Mouse (Mus musculus) liver, embryonic 11.5 days (tissue): Measurements from ENCODE around the gene Hist1h1d. TPM values are rescaled to one million over a fixed set of nuclear protein-coding genes. Genes with fewer than 3 reads are reported as not detected.

Source experiments
- microRNA-seq: library from miRNA; unstranded; fragments of <30 nt; microRNA quantifications from one replicate; pipeline ENCODE4, GENCODE M21; 2017; ENCODE audit warnings: borderline number of aligned reads
- polyA plus RNA-seq: library from polyadenylated mRNA; unstranded; fragments of >200 nt; fragmentation: Nextera tagmentation; extraction: Ambion mirVana; gene quantifications from 2 replicates; pipeline ENCODE4 v1.2.1, GENCODE M21; 2014

The Hist1h1d gene
- polyA plus RNA-seq, 1 experiment from 2014 or later = 0.82 TPM

Small RNA genes within 50 kb of the gene (microRNA-seq; reads per million reads assigned to microRNA genes)
- 4.2 reads per million, percentile 9 among the genes with 10 or more reads in this experiment for gene Gm44297
- gene Gm44359 = 1.1 reads per million
- gene Gm44394 = 1.8 reads per million
- gene n-TStga1 = 12.0 reads per million, percentile 24 among the genes with 10 or more reads in this experiment

Other genes with a start within 250 kb of the Hist1h1d start
- gene Zfp322a, start 184.1 kb upstream of the Hist1h1d start, polyA plus RNA-seq = 36.4 and 37.0 TPM in 2 replicates
- 13.1 and 13.4 TPM in 2 replicates for gene Abt1, start 129.4 kb upstream of the Hist1h1d start, polyA plus RNA-seq
- gene Btn1a1, start 87.4 kb upstream of the Hist1h1d start, polyA plus RNA-seq = 1.8 and 2.2 TPM in 2 replicates
- gene Btn2a2, start 64.4 kb upstream of the Hist1h1d start, polyA plus RNA-seq = 0.08 and 0.32 TPM in 2 replicates
- gene Hist1h4h, start 22.2 kb upstream of the Hist1h1d start, polyA plus RNA-seq = 3.3 and 4.3 TPM in 2 replicates
- gene Hist1h2af, start 19.4 kb upstream of the Hist1h1d start, polyA plus RNA-seq = 1.1 and 5.1 TPM in 2 replicates
- gene Hist1h3g, start 17.8 kb upstream of the Hist1h1d start, polyA plus RNA-seq = 5.2 TPM in 2 replicates
- 1.6 and 1.7 TPM in 2 replicates for gene Hist1h2bh, start 9.9 kb upstream of the Hist1h1d start, polyA plus RNA-seq
- gene Hist1h3f, start 9.2 kb upstream of the Hist1h1d start, polyA plus RNA-seq = 0.42 and 0.62 TPM in 2 replicates
- 0.66 and 1.4 TPM in 2 replicates for gene Hist1h4f, start 1.6 kb upstream of the Hist1h1d start, polyA plus RNA-seq
- gene Hist1h3e, start 9.1 kb downstream of the Hist1h1d start, polyA plus RNA-seq = 3.5 and 5.6 TPM in 2 replicates
- 61.3 and 62.9 TPM in 2 replicates for gene Hist1h2ae, start 18.0 kb downstream of the Hist1h1d start, polyA plus RNA-seq
- gene Hist1h2bg, start 18.1 kb downstream of the Hist1h1d start, polyA plus RNA-seq = 5.7 and 6.3 TPM in 2 replicates
- 1.8 TPM in 2 replicates for gene Hist1h2bf, start 20.9 kb downstream of the Hist1h1d start, polyA plus RNA-seq
- gene Hist1h2ad, start 21.1 kb downstream of the Hist1h1d start, polyA plus RNA-seq = 0.84 and 0.92 TPM in 2 replicates
- 7.7 and 8.5 TPM in 2 replicates for gene Hist1h3d, start 22.5 kb downstream of the Hist1h1d start, polyA plus RNA-seq
- 92.8 and 99.3 TPM in 2 replicates for gene Hist1h4d, start 28.3 kb downstream of the Hist1h1d start, polyA plus RNA-seq
- 4.4 TPM in 2 replicates for gene Hist1h2be, start 67.9 kb downstream of the Hist1h1d start, polyA plus RNA-seq
- gene Hist1h1e, start 69.3 kb downstream of the Hist1h1d start, polyA plus RNA-seq = 17.5 and 21.2 TPM in 2 replicates
- 0.79 and 1.5 TPM in 2 replicates for gene Hist1h2ac, start 130.7 kb downstream of the Hist1h1d start, polyA plus RNA-seq
- 31.9 and 35.7 TPM in 2 replicates for gene Hist1h2bc, start 130.9 kb downstream of the Hist1h1d start, polyA plus RNA-seq
- not detected in 2 replicates for gene Hist1h1t, start 142.6 kb downstream of the Hist1h1d start, polyA plus RNA-seq
- gene Hist1h4c, start 145.2 kb downstream of the Hist1h1d start, polyA plus RNA-seq = 5.1 and 5.2 TPM in 2 replicates
- 6.1 and 7.2 TPM in 2 replicates for gene Hfe, start 157.6 kb downstream of the Hist1h1d start, polyA plus RNA-seq
- gene Hist1h1c, start 185.5 kb downstream of the Hist1h1d start, polyA plus RNA-seq = 24.2 and 25.8 TPM in 2 replicates
- gene Hist1h3c, start 192.3 kb downstream of the Hist1h1d start, polyA plus RNA-seq = 6.1 and 6.7 TPM in 2 replicates
- gene Hist1h2bb, start 193.5 kb downstream of the Hist1h1d start, polyA plus RNA-seq = 3.1 and 4.6 TPM in 2 replicates
- gene Hist1h2ab, start 197.9 kb downstream of the Hist1h1d start, polyA plus RNA-seq = 38.5 and 42.1 TPM in 2 replicates
- gene Hist1h3b, start 199.0 kb downstream of the Hist1h1d start, polyA plus RNA-seq = 5.5 and 8.3 TPM in 2 replicates
- gene Hist1h4b, start 203.8 kb downstream of the Hist1h1d start, polyA plus RNA-seq = 4.0 TPM in 2 replicates
- gene Hist1h4a, start 208.0 kb downstream of the Hist1h1d start, polyA plus RNA-seq = 0.57 TPM in 1 of 2 replicates, not detected in the other
- 4.2 and 8.8 TPM in 2 replicates for gene Hist1h3a, start 209.1 kb downstream of the Hist1h1d start, polyA plus RNA-seq
- 2.8 and 3.9 TPM in 2 replicates for gene Hist1h1a, start 210.4 kb downstream of the Hist1h1d start, polyA plus RNA-seq
- gene Trim38, start 216.7 kb downstream of the Hist1h1d start, polyA plus RNA-seq = not detected in 2 replicates